Mouse (Mus musculus) ES-Bruce4 (cell line): ENCODE measurements around the gene Rnf220. TPM values are rescaled to one million over a fixed set of nuclear protein-coding genes. Genes with fewer than 3 reads are reported as not detected.

Experiments used
- H3K27ac ChIP-seq: 2 replicates; pipeline ENCODE4 v1.5.1; 2012; ENCODE audit warnings: low read length, inconsistent platforms; ENCODE audit not compliant: insufficient read depth
- H3K27me3 ChIP-seq: 2 replicates; pipeline ENCODE4 v1.6.1; 2012; ENCODE audit warnings: mild to moderate bottlenecking, low read length, inconsistent platforms; ENCODE audit not compliant: control insufficient read depth, poor library complexity, insufficient read depth, severe bottlenecking
- H3K36me3 ChIP-seq: 2 replicates; pipeline ENCODE4 v1.6.1; 2012; ENCODE audit warnings: inconsistent platforms, mild to moderate bottlenecking, low read length, moderate library complexity; ENCODE audit not compliant: control insufficient read depth, poor library complexity, insufficient read depth, severe bottlenecking
- H3K4me1 ChIP-seq: one replicate; pipeline ENCODE4 v1.8.1; 2011; ENCODE audit warnings: low read length; ENCODE audit not compliant: control insufficient read depth, insufficient read depth
- H3K4me3 ChIP-seq: 2 replicates; pipeline ENCODE4 v1.5.1; 2011; ENCODE audit warnings: low read depth, mild to moderate bottlenecking, low read length
- H3K9ac ChIP-seq: 2 replicates; pipeline ENCODE4 v1.6.1; 2012; ENCODE audit warnings: low read depth, mild to moderate bottlenecking, inconsistent platforms; ENCODE audit not compliant: poor library complexity, severe bottlenecking
- H3K9me3 ChIP-seq: replicated peaks from 2 replicates; pipeline ENCODE4 v1.6.1; 2012; ENCODE audit warnings: mild to moderate bottlenecking, low read length, inconsistent platforms; ENCODE audit not compliant: control insufficient read depth, poor library complexity, insufficient read depth, severe bottlenecking
- CTCF ChIP-seq: IDR thresholded peaks from one replicate; pipeline ENCODE4 v1.8.1; 2011; ENCODE audit warnings: low read depth, low read length
- EP300 ChIP-seq: IDR thresholded peaks from 2 replicates; pipeline ENCODE4 v1.6.1; 2011; ENCODE audit warnings: low read depth, low read length; ENCODE audit not compliant: insufficient read depth
- POLR2A ChIP-seq: IDR thresholded peaks from one replicate; pipeline ENCODE4 v1.8.1; 2011; ENCODE audit warnings: low read length; ENCODE audit not compliant: insufficient read depth
- polyA plus RNA-seq: library from polyadenylated mRNA; stranded (reverse); fragments of >200 nt; gene quantifications from 2 replicates; pipeline ENCODE4 v1.2.4, GENCODE M21; 2011; ENCODE audit warnings: low read depth; ENCODE audit not compliant: missing spikeins, insufficient read depth, insufficient read length

Rnf220 gene
- polyA plus RNA-seq, 1 experiment, result 132 TPM

DNA sequence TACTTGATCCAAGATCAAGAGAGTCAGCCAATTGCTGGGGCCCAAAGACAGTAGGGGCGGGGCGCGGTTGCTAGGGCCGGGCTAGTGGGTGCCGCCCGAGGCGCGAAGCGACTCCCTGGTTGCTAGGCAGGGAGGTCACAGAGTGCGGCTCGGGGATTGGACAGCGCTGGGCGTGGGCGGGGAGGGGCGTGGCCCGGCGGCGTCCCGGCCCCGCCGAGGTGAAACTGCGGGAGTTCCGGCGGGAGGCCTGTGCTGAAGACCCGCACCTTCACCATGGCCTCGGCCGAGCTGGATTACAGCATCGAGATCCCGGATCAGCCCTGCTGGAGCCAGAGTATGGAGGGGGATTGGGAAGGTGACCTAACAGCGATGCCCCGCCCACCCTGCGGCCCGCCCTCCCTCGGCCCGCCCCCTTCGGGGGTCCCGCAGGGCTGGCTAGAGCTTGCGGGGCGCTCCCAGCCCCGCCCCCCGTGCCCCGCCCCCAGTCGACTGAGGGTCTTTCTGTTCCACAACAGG lies 245.0 kb downstream of the Rnf220 start, which contains the start of the genes Tmem53 and Armh1:
Gene Tmem53 (plus strand): TSS at position 151 of the 516 bp plus-strand sequence.
Gene Armh1 (minus strand): TSS at position 325 of the 516 bp plus-strand sequence.
- H3K9me3 ChIP-seq, result no peaks in the 10 kb centered on the region; the same call in 1 of the 2 replicates
- no peak for TF ChIP-seq CTCF
- TF ChIP-seq POLR2A, result no peak
- TF ChIP-seq EP300, result no peak
- H3K9ac ChIP-seq, result peak within 1 kb of the TSS; percentile 63
- H3K36me3 ChIP-seq, result no peaks in the 10 kb centered on the region
- no peaks in the 10 kb centered on the region for H3K4me1 ChIP-seq
- peak within 1 kb of the TSS; percentile 95 for H3K4me3 ChIP-seq
- no peaks in the 10 kb centered on the region for H3K27me3 ChIP-seq
- H3K27ac ChIP-seq, result peak within 1 kb of the TSS; percentile 60

GRCm38 (mm10) chr4:117250982-117251381 lies 245.9 kb downstream of the Rnf220 start:
- no peak overlapping the region for H3K9ac ChIP-seq
- H3K4me3 ChIP-seq, result no peak overlapping the region
- H3K4me1 ChIP-seq, result no peaks in the 10 kb centered on the region
- no peaks in the 10 kb centered on the region for H3K27me3 ChIP-seq
- TF ChIP-seq POLR2A (no peak), EP300 (no peak), CTCF (no peak)
- no peak overlapping the region for H3K27ac ChIP-seq
- H3K36me3 ChIP-seq, result no peaks in the 10 kb centered on the region
- H3K9me3 ChIP-seq, result no peaks in the 10 kb centered on the region; the same call in 1 of the 2 replicates

GRCm38 (mm10) chr4:117240867-117241266 lies 256.0 kb downstream of the Rnf220 start:
- H3K36me3 ChIP-seq, result no peaks in the 10 kb centered on the region
- H3K27ac ChIP-seq, result no peak overlapping the region
- H3K9me3 ChIP-seq, result no peaks in the 10 kb centered on the region
- no peaks in the 10 kb centered on the region for H3K4me1 ChIP-seq
- no peak overlapping the region for H3K4me3 ChIP-seq
- H3K9ac ChIP-seq, result no peak overlapping the region
- no peaks in the 10 kb centered on the region for H3K27me3 ChIP-seq
- TF ChIP-seq EP300, result no peak
- no peak for TF ChIP-seq CTCF
- TF ChIP-seq POLR2A, result no peak

DNA sequence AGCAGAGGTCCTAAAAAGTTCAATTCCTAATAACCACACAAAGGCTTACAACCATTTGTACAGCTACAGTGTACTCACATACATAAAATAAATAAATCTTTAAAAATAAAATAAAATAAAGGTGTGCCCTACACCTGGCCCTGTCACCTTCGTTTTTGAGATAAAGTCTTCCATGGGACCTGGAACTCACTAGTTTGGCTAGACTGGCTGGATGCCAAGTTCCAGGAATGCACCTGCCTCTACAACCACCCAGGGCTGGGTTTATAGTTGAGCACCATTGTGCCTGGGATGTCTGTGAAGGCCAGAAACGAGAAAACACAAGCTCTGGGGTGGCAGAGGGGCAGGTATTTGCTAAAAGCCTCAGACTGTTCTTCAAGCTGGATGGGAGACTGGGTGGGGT lies 257.7 kb downstream of the Rnf220 start:
- no peak overlapping the region for H3K9ac ChIP-seq
- H3K4me1 ChIP-seq, result no peaks in the 10 kb centered on the region
- H3K4me3 ChIP-seq, result no peak overlapping the region
- no peaks in the 10 kb centered on the region for H3K9me3 ChIP-seq
- H3K27ac ChIP-seq, result no peak overlapping the region
- no peak for TF ChIP-seq CTCF
- H3K27me3 ChIP-seq, result no peaks in the 10 kb centered on the region
- H3K36me3 ChIP-seq, result no peaks in the 10 kb centered on the region

DNA sequence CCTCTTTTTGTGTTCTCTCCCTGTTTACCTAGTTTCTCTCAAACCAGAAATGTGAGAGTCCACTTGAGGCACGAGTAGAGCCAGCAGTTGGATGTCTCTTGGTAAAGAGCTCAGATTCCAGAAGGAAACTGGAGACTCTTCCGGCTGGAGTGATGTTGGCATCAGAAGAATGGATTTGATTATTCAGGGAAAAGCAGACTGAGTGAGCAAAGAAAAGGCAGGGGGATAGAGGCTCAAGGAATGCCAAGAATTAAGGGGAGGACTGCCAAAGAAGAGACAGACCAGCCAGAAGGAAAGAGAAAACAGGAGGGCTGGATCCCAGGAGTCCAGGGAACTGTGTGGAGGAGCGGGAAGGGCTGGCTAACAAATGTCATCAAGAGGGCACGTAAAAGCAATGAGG lies 261.0 kb downstream of the Rnf220 start:
- H3K27ac ChIP-seq, result no peak overlapping the region
- H3K4me1 ChIP-seq, result no peaks in the 10 kb centered on the region
- H3K9ac ChIP-seq, result no peak overlapping the region
- TF ChIP-seq POLR2A, result no peak
- TF ChIP-seq CTCF, result no peak
- TF ChIP-seq EP300, result no peak
- no peaks in the 10 kb centered on the region for H3K9me3 ChIP-seq
- H3K4me3 ChIP-seq, result no peak overlapping the region
- H3K27me3 ChIP-seq, result no peaks in the 10 kb centered on the region
- no peaks in the 10 kb centered on the region for H3K36me3 ChIP-seq

DNA sequence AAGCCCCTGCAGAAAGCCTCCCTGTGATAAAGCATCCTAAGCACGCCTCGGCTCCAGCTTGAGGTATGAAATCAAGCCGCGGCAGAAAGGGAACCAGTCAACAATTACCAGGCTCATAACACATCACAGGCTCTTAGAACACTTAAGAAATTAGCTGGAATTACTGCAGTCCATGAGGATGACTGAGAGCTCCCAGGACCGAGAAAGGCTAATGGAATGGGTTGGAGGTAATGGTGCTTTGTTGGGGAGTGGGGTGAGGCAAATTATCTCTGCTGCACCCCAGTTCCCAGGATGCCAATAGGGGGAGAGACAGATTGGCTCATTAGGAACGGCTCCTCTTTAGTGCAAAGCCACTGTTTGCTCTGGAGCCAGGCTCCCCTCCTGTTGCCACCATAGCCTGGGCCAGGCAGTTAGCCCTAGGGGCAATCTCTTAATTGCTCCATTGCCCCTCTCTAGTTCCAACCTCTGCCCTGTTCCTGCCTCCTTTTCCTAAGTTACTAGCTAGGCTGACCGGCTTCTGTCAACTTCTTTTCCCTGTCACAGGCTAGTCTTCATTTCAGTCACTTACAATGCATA lies 262.6 kb downstream of the Rnf220 start:
- Histone ChIP-seq H3K36me3 (no peaks in the 10 kb centered on the region), H3K9ac (no peak overlapping the region), H3K9me3 (no peaks in the 10 kb centered on the region), H3K4me3 (no peak overlapping the region), H3K27ac (no peak overlapping the region), H3K27me3 (no peaks in the 10 kb centered on the region), H3K4me1 (no peaks in the 10 kb centered on the region)
- no peak for TF ChIP-seq EP300
- TF ChIP-seq CTCF, result no peak
- TF ChIP-seq POLR2A, result no peak
